Mouse (Mus musculus): ENCODE measurements at regions not wholly inside any gene's neighbourhood (a gene's known extent, or its start where the extent isn't known, plus 50 kb on each side); places are given as distances from the start of the nearest gene placed in this dataset.
"Not testable (repeated sequence)": the region's sequence is repeated elsewhere in the genome, so short reads cannot be mapped to it uniquely, and the experiment has no call there.

- no peak for DNase-seq (ENCODE audit: low read depth in 2 of 2, low spot score in 2 of 2)
Observed at GRCm38 (mm10) chr8:126877039-126877365, 68.6 kb downstream of the Tomm20 start.

- no peak for DNase-seq (ENCODE audit: low read depth in 2 of 2, low spot score in 2 of 2)
Observed at GRCm38 (mm10) chr8:126876300-126877038, 69.2 kb downstream of the Tomm20 start.

- no peak for DNase-seq (ENCODE audit: low read depth in 2 of 2, low spot score in 2 of 2)
Observed at GRCm38 (mm10) chr8:126875491-126876155, 70.0 kb downstream of the Tomm20 start.

GRCm38 (mm10) chr8:126874846-126875245, 70.8 kb downstream of the Tomm20 start:
- DNase-seq (ENCODE audit: low read depth in 2 of 2, low spot score in 2 of 2) = no peak

- no peak for DNase-seq (ENCODE audit: low read depth in 2 of 2, low spot score in 2 of 2)
Observed at GRCm38 (mm10) chr8:126874126-126874730, 71.4 kb downstream of the Tomm20 start.

- no peak for DNase-seq (ENCODE audit: low read depth in 2 of 2, low spot score in 2 of 2)
Observed at GRCm38 (mm10) chr8:126873306-126873705, 72.3 kb downstream of the Tomm20 start.

- no peak for DNase-seq (ENCODE audit: low read depth in 2 of 2, low spot score in 2 of 2)
Observed at GRCm38 (mm10) chr8:126872574-126872973, 73.1 kb downstream of the Tomm20 start.

GRCm38 (mm10) chr8:126872133-126872532, 73.5 kb downstream of the Tomm20 start:
- DNase-seq (ENCODE audit: low read depth in 2 of 2, low spot score in 2 of 2) = no peak

- no peak for DNase-seq (ENCODE audit: low read depth in 2 of 2, low spot score in 2 of 2)
Observed at GRCm38 (mm10) chr8:126869464-126869850, 76.2 kb downstream of the Tomm20 start.

- no peak for DNase-seq (ENCODE audit: low read depth in 2 of 2, low spot score in 2 of 2)
Observed at GRCm38 (mm10) chr8:126868831-126869463, 76.7 kb downstream of the Tomm20 start.

- peak; percentile 64 to 69 for DNase-seq (ENCODE audit: low read depth in 2 of 2, low spot score in 2 of 2)
Observed at GRCm38 (mm10) chr8:126867121-126867988, 78.3 kb downstream of the Tomm20 start.

- no peak for DNase-seq (ENCODE audit: low read depth in 2 of 2, low spot score in 2 of 2)
Observed at GRCm38 (mm10) chr8:126864314-126864948, 81.2 kb downstream of the Tomm20 start.

GRCm38 (mm10) chr8:126863661-126864060, 82.0 kb downstream of the Tomm20 start:
- DNase-seq (ENCODE audit: low read depth in 2 of 2, low spot score in 2 of 2) = not testable (repeated sequence)

GRCm38 (mm10) chr8:126861754-126862153, 83.9 kb downstream of the Tomm20 start:
- no peak for DNase-seq (ENCODE audit: low read depth in 2 of 2, low spot score in 2 of 2)

GRCm38 (mm10) chr8:126860630-126861029, 85.0 kb downstream of the Tomm20 start:
- no peak for DNase-seq (ENCODE audit: low read depth in 2 of 2, low spot score in 2 of 2)

GRCm38 (mm10) chr8:126859706-126860424, 85.8 kb downstream of the Tomm20 start:
- no peak for DNase-seq (ENCODE audit: low read depth in 2 of 2, low spot score in 2 of 2)

- no peak for DNase-seq (ENCODE audit: low read depth in 2 of 2, low spot score in 2 of 2)
Observed at GRCm38 (mm10) chr8:126857307-126858203, 88.1 kb downstream of the Tomm20 start.

GRCm38 (mm10) chr8:126855914-126856313, 89.7 kb downstream of the Tomm20 start:
- peak in 1 of 2 experiments; percentile 43 for DNase-seq (ENCODE audit: low read depth in 2 of 2, low spot score in 2 of 2)
